Mouse (Mus musculus): ENCODE measurements around the gene Tead3. TPM values are rescaled to one million over a fixed set of nuclear protein-coding genes. Genes with fewer than 3 reads are reported as not detected.

Tead3 gene
- polyA plus RNA-seq, 1 experiment from 2014 or later: 10.0 TPM

DNA sequence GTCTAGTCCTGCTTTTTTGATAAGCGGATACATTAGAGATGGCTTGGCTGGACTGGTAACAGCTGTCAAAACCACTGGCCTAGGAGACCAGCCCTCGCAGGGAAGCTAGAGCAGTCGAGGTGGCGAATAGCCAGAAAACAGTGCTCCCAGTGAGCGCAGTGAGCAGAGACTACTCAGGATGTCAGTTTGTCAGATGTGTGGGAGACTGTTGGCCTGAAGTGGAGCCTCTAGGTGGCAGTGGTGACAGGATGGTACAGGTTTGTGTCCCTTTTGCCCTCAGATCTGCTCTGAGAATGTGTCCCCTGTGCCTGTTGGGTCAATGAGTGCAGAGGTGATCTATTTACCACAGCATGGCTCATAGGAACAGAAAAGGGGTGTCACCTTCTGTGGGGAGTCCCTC is 62.6 kb downstream of the Tead3 start:
- no peak overlapping the region for H3K4me2 ChIP-seq (ENCODE audit: low read depth, severe bottlenecking)
- no peaks in the 10 kb centered on the region for H3K27me3 ChIP-seq (ENCODE audit: control insufficient read depth, insufficient read depth, low read length)
- no peak overlapping the region for H3K27ac ChIP-seq (replicated peaks; ENCODE audit: low read depth, low read length)
- WGBS: 69% methylated on average over 5 of the region's 5 CpGs
- H3K9me3 ChIP-seq (ENCODE audit: control insufficient read depth, low read length): no peaks in the 10 kb centered on the region
- no peak overlapping the region for H3K4me3 ChIP-seq (ENCODE audit: low read depth, low read length)
- DNase-seq (ENCODE audit: low spot score) (no peak), ATAC-seq (ENCODE audit: insufficient number of reproducible peaks, low FRiP score, low TSS enrichment, low read depth) (no peak)
- H3K9ac ChIP-seq (ENCODE audit: low read length): no peak overlapping the region
- peaks cover 4% of the 10 kb centered on the region; the same call in 1 of the 2 replicates for H3K36me3 ChIP-seq (ENCODE audit: control insufficient read depth, insufficient read depth, low read length)
- peaks cover 9% of the 10 kb centered on the region for H3K4me1 ChIP-seq (ENCODE audit: control insufficient read depth, insufficient read depth, low read length)

DNA sequence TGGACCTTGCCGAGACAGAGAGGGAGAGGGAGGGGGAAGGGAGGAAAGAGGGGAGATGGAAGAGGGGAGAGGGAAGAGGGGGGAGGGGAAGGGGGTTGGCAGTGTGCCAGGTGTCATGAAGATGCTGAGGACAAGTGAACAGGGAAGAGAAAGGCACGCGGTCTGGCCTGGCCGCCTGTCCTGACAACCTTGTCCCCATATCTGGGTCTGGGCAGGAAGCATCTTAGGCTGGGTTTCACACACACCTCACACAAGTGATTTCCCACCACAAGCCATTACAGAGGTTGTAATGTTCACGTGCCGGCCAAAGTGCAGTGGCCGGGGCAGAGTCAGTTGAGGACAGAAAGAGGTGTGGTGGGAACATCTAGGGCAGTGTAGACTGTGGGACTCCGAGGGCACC is 63.0 kb downstream of the Tead3 start:
- Histone ChIP-seq H3K4me2 (ENCODE audit: low read depth, severe bottlenecking) (no peak overlapping the region), H3K27me3 (ENCODE audit: control insufficient read depth, insufficient read depth, low read length) (no peaks in the 10 kb centered on the region), H3K27ac (replicated peaks; ENCODE audit: low read depth, low read length) (no peak overlapping the region), H3K4me3 (ENCODE audit: low read depth, low read length) (no peak overlapping the region), H3K9ac (ENCODE audit: low read length) (no peak overlapping the region), H3K4me1 (ENCODE audit: control insufficient read depth, insufficient read depth, low read length) (peaks cover 14% of the 10 kb centered on the region), H3K36me3 (ENCODE audit: control insufficient read depth, insufficient read depth, low read length) (peaks cover 4% of the 10 kb centered on the region; the same call in 1 of the 2 replicates), H3K9me3 (ENCODE audit: control insufficient read depth, low read length) (no peaks in the 10 kb centered on the region)
- ATAC-seq (ENCODE audit: insufficient number of reproducible peaks, low FRiP score, low TSS enrichment, low read depth) (no peak), DNase-seq (ENCODE audit: low spot score) (no peak)
- 86% methylated on average over 8 of the region's 8 CpGs for WGBS

GRCm38 (mm10) chr17:28286964-28287363 is 63.7 kb downstream of the Tead3 start:
- peaks cover 4% of the 10 kb centered on the region; the same call in 1 of the 2 replicates for H3K36me3 ChIP-seq (ENCODE audit: control insufficient read depth, insufficient read depth, low read length)
- no peaks in the 10 kb centered on the region for H3K9me3 ChIP-seq (ENCODE audit: control insufficient read depth, low read length)
- no peak overlapping the region for H3K4me2 ChIP-seq (ENCODE audit: low read depth, severe bottlenecking)
- H3K27ac ChIP-seq (replicated peaks; ENCODE audit: low read depth, low read length): no peak overlapping the region
- no peak overlapping the region for H3K9ac ChIP-seq (ENCODE audit: low read length)
- no peaks in the 10 kb centered on the region for H3K27me3 ChIP-seq (ENCODE audit: control insufficient read depth, insufficient read depth, low read length)
- ATAC-seq (ENCODE audit: insufficient number of reproducible peaks, low FRiP score, low TSS enrichment, low read depth) (no peak), DNase-seq (ENCODE audit: low spot score) (no peak)
- H3K4me1 ChIP-seq (ENCODE audit: control insufficient read depth, insufficient read depth, low read length): peaks cover 14% of the 10 kb centered on the region
- whole genome bisulfite sequencing: 42% methylated on average over 5 of the region's 5 CpGs
- no peak overlapping the region for H3K4me3 ChIP-seq (ENCODE audit: low read depth, low read length)

- Histone ChIP-seq H3K4me1 (ENCODE audit: control insufficient read depth, insufficient read depth, low read length) (peaks cover 18% of the 10 kb centered on the region), H3K4me3 (ENCODE audit: low read depth, low read length) (no peak overlapping the region), H3K9ac (ENCODE audit: low read length) (no peak overlapping the region), H3K27me3 (ENCODE audit: control insufficient read depth, insufficient read depth, low read length) (no peaks in the 10 kb centered on the region), H3K9me3 (ENCODE audit: control insufficient read depth, low read length) (no peaks in the 10 kb centered on the region), H3K36me3 (ENCODE audit: control insufficient read depth, insufficient read depth, low read length) (peaks cover 4% of the 10 kb centered on the region; the same call in 1 of the 2 replicates), H3K27ac (replicated peaks; ENCODE audit: low read depth, low read length) (no peak overlapping the region), H3K4me2 (ENCODE audit: low read depth, severe bottlenecking) (no peak overlapping the region)
- ATAC-seq (ENCODE audit: insufficient number of reproducible peaks, low FRiP score, low TSS enrichment, low read depth) (no peak), DNase-seq (ENCODE audit: low spot score) (no peak)
- WGBS: 79% methylated on average over 10 of the region's 10 CpGs
These were observed 64.5 kb downstream of the Tead3 start for GRCm38 (mm10) chr17:28286133-28286532.

- ATAC-seq (ENCODE audit: insufficient number of reproducible peaks, low FRiP score, low TSS enrichment, low read depth) (no peak), DNase-seq (ENCODE audit: low spot score) (no peak)
- peaks cover 37% of the 10 kb centered on the region for H3K4me1 ChIP-seq (ENCODE audit: control insufficient read depth, insufficient read depth, low read length)
- no peak overlapping the region for H3K4me2 ChIP-seq (ENCODE audit: low read depth, severe bottlenecking)
- peaks cover 2% of the 10 kb centered on the region; the same call in 1 of the 2 replicates for H3K36me3 ChIP-seq (ENCODE audit: control insufficient read depth, insufficient read depth, low read length)
- H3K27me3 ChIP-seq (ENCODE audit: control insufficient read depth, insufficient read depth, low read length): no peaks in the 10 kb centered on the region
- H3K9ac ChIP-seq (ENCODE audit: low read length): no peak overlapping the region
- no peak overlapping the region for H3K4me3 ChIP-seq (ENCODE audit: low read depth, low read length)
- H3K9me3 ChIP-seq (ENCODE audit: control insufficient read depth, low read length): no peaks in the 10 kb centered on the region
- no peak overlapping the region for H3K27ac ChIP-seq (replicated peaks; ENCODE audit: low read depth, low read length)
- 79% methylated on average over 10 of the region's 10 CpGs for WGBS
These were observed 67.4 kb downstream of the Tead3 start for GRCm38 (mm10) chr17:28283199-28283598.

DNA sequence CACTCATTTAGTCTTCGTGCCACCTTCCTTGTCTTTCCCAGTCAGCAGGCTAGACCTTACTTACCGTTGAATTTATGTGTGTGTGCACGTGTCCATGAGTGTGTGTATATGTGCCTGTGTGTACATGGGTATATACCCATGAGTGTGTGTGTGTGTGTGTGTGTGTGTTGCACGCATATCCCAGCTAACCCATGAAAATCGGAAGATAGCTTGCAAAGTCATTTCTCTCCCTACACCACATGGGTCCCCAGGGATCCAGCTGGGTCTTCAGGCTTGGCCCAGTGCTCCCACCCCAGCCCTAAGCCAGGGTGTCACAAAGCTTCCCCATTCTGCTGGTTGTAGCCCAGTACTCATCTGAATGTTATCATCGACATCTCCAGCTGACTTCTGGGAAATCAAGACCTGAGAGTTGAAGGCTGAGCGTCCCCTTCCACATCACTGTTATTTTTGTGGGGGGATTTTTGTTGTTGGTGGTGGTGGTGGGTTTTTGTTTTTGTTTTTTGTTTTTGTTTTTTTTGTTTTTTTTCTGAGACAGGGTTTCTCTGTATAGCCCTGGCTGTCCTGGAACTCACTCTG is 68.7 kb downstream of the Tead3 start:
- Histone ChIP-seq H3K4me2 (ENCODE audit: low read depth, severe bottlenecking) (no peak overlapping the region), H3K36me3 (ENCODE audit: control insufficient read depth, insufficient read depth, low read length) (no peaks in the 10 kb centered on the region), H3K9me3 (ENCODE audit: control insufficient read depth, low read length) (no peaks in the 10 kb centered on the region), H3K4me3 (ENCODE audit: low read depth, low read length) (no peak overlapping the region), H3K27me3 (ENCODE audit: control insufficient read depth, insufficient read depth, low read length) (no peaks in the 10 kb centered on the region), H3K27ac (replicated peaks; ENCODE audit: low read depth, low read length) (no peak overlapping the region), H3K4me1 (ENCODE audit: control insufficient read depth, insufficient read depth, low read length) (peaks cover 37% of the 10 kb centered on the region), H3K9ac (ENCODE audit: low read length) (no peak overlapping the region)
- WGBS: 92% methylated on average over 7 of the region's 7 CpGs
- DNase-seq (ENCODE audit: low spot score) (no peak), ATAC-seq (ENCODE audit: insufficient number of reproducible peaks, low FRiP score, low TSS enrichment, low read depth) (no peak)

Other genes with a start within 250 kb of the Tead3 start
- gene Scube3, start 208.7 kb downstream of the Tead3 start, polyA plus RNA-seq (2014; fragmentation: Nextera tagmentation; extraction: Ambion mirVana): 11.8 and 13.3 TPM in 2 replicates
- gene Zfp523, start 173.7 kb downstream of the Tead3 start, polyA plus RNA-seq (2014; fragmentation: Nextera tagmentation; extraction: Ambion mirVana): 34.0 and 35.4 TPM in 2 replicates
- gene Def6, start 143.0 kb downstream of the Tead3 start, polyA plus RNA-seq (2014; fragmentation: Nextera tagmentation; extraction: Ambion mirVana): 4.5 and 5.6 TPM in 2 replicates
- gene Ppard, start 118.1 kb downstream of the Tead3 start, polyA plus RNA-seq (2014; fragmentation: Nextera tagmentation; extraction: Ambion mirVana): 2.3 and 2.7 TPM in 2 replicates
- gene Fance, start 37.3 kb downstream of the Tead3 start, polyA plus RNA-seq (2014; fragmentation: Nextera tagmentation; extraction: Ambion mirVana): 27.3 and 29.4 TPM in 2 replicates
- 616 TPM in 2 replicates for gene Rpl10a, start 22.3 kb downstream of the Tead3 start, polyA plus RNA-seq (2014; fragmentation: Nextera tagmentation; extraction: Ambion mirVana)
- gene Tulp1, start 14.4 kb upstream of the Tead3 start, polyA plus RNA-seq (2014; fragmentation: Nextera tagmentation; extraction: Ambion mirVana): 3.4 and 4.4 TPM in 2 replicates
- gene Fkbp5, start 166.7 kb upstream of the Tead3 start, polyA plus RNA-seq (2014; fragmentation: Nextera tagmentation; extraction: Ambion mirVana): 11.6 and 12.2 TPM in 2 replicates
- not detected in 2 replicates for gene Armc12, start 180.0 kb upstream of the Tead3 start, polyA plus RNA-seq (2014; fragmentation: Nextera tagmentation; extraction: Ambion mirVana)
- not detected in 2 replicates for gene Clpsl2, start 198.6 kb upstream of the Tead3 start, polyA plus RNA-seq (2014; fragmentation: Nextera tagmentation; extraction: Ambion mirVana)
- gene Clps, start 209.9 kb upstream of the Tead3 start, polyA plus RNA-seq (2014; fragmentation: Nextera tagmentation; extraction: Ambion mirVana): not detected in 2 replicates
- 0.26 and 0.36 TPM in 2 replicates for gene Lhfpl5, start 224.8 kb upstream of the Tead3 start, polyA plus RNA-seq (2014; fragmentation: Nextera tagmentation; extraction: Ambion mirVana)